Mouse (Mus musculus): Measurements from ENCODE around the gene Gm128. TPM values are rescaled to one million over a fixed set of nuclear protein-coding genes. Genes with fewer than 3 reads are reported as not detected.
"Not testable (repeated sequence)": the region's sequence is repeated elsewhere in the genome, so short reads cannot be mapped to it uniquely, and the experiment has no call there.

The Gm128 gene
- polyA plus RNA-seq, 1 experiment = 0.86 TPM

- no peak for DNase-seq (ENCODE audit: low read depth)
Measured at GRCm38 (mm10) chr3:95230495-95231297, 10.7 kb downstream of the Gm128 start.

- no peak for DNase-seq (ENCODE audit: low read depth)
Measured at GRCm38 (mm10) chr3:95229781-95230494, 11.5 kb downstream of the Gm128 start.

- no peak for DNase-seq (ENCODE audit: low read depth)
Measured at GRCm38 (mm10) chr3:95228894-95229780, 12.3 kb downstream of the Gm128 start.

GRCm38 (mm10) chr3:95228148-95228893 is 13.1 kb downstream of the Gm128 start, which contains the start of gene Cdc42se1:
Cdc42se1 (plus strand) TSS chr3:95228732.
- no peak for DNase-seq (ENCODE audit: low read depth)

GRCm38 (mm10) chr3:95227214-95227613 is 14.2 kb downstream of the Gm128 start:
- DNase-seq (ENCODE audit: low read depth) = no peak

- DNase-seq (ENCODE audit: low read depth) = no peak
Measured at GRCm38 (mm10) chr3:95224295-95224694, 17.1 kb downstream of the Gm128 start.

- no peak for DNase-seq (ENCODE audit: low read depth)
Measured at GRCm38 (mm10) chr3:95223041-95223440, 18.4 kb downstream of the Gm128 start.

- DNase-seq (ENCODE audit: low read depth) = no peak
Measured at GRCm38 (mm10) chr3:95218466-95219137, 22.8 kb downstream of the Gm128 start.

GRCm38 (mm10) chr3:95217255-95218134 is 23.9 kb downstream of the Gm128 start, which contains the start of gene Gabpb2:
Gabpb2 (minus strand) TSS chr3:95217916.
- no peak for DNase-seq (ENCODE audit: low read depth)

GRCm38 (mm10) chr3:95216655-95217254 is 24.6 kb downstream of the Gm128 start:
- no peak for DNase-seq (ENCODE audit: low read depth)

GRCm38 (mm10) chr3:95213609-95213975 is 27.8 kb downstream of the Gm128 start:
- no peak for DNase-seq (ENCODE audit: low read depth)

- not testable (repeated sequence) for DNase-seq (ENCODE audit: low read depth)
Measured at GRCm38 (mm10) chr3:95212889-95213608, 28.3 kb downstream of the Gm128 start.

- DNase-seq (ENCODE audit: low read depth) = no peak
Measured at GRCm38 (mm10) chr3:95210585-95210984, 30.8 kb downstream of the Gm128 start.

- DNase-seq (ENCODE audit: low read depth) = no peak
Measured at GRCm38 (mm10) chr3:95208286-95208685, 33.1 kb downstream of the Gm128 start.

GRCm38 (mm10) chr3:95203880-95204279 is 37.5 kb downstream of the Gm128 start:
- no peak for DNase-seq (ENCODE audit: low read depth)

GRCm38 (mm10) chr3:95200562-95200961 is 40.8 kb downstream of the Gm128 start:
- no peak for DNase-seq (ENCODE audit: low read depth)

- DNase-seq (ENCODE audit: low read depth) = no peak
Measured at GRCm38 (mm10) chr3:95200132-95200531, 41.3 kb downstream of the Gm128 start.

- DNase-seq (ENCODE audit: low read depth) = no peak
Measured at GRCm38 (mm10) chr3:95199101-95199500, 42.3 kb downstream of the Gm128 start.

- no peak for DNase-seq (ENCODE audit: low read depth)
Measured at GRCm38 (mm10) chr3:95195772-95196171, 45.6 kb downstream of the Gm128 start.

Data from gonadal fat pad, adult 2 months (tissue).